Mouse (Mus musculus) heart, adult 2 months (tissue): ENCODE data around the gene Fbxl21.

Experiments
- CTCF ChIP-seq: fragments of 200-600 bp; IDR thresholded peaks from 2 replicates; pipeline ENCODE4 v1.8.1; 2022; ENCODE audit warnings: antibody characterized with exemption, mild to moderate bottlenecking, moderate library complexity
- POLR2A ChIP-seq: fragments of 200-500 bp; IDR thresholded peaks from 2 replicates; pipeline ENCODE4 v1.6.1; 2011; ENCODE audit warnings: mild to moderate bottlenecking, low read depth, low read length, control low read depth; ENCODE audit not compliant: insufficient read depth

DNA sequence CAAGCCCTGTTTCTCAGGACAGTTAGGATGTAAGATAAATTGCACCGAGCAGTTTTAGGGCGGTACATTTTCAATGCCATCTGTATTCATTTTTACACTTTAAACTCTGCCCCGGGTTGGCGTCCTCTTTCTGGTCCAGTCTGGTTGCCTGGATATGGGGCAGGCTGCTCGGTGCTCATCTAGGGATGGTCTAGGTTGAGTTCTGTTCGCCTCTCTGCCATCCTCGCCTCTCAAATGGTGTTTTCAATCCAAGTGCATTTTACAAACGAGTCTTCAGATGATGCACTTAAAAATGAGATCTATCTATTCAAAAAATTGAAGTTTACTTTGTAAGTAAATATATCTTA is 522 bp downstream of the Fbxl21 start:
- TF ChIP-seq CTCF (no peak), POLR2A (no peak)
